Mouse (Mus musculus) G1E (cell line): Measurements from ENCODE around the gene Ndn.

Experiments used
- CTCF ChIP-seq: IDR thresholded peaks from 2 replicates; pipeline ENCODE4 v1.5.1; 2012; ENCODE audit warnings: low read depth, low read length, inconsistent platforms, mixed read lengths
- GATA1 ChIP-seq: IDR thresholded peaks from 2 replicates; pipeline ENCODE4 v1.6.1; 2012; ENCODE audit warnings: borderline replicate concordance, low read length, inconsistent platforms, mixed read lengths
- GATA2 ChIP-seq: IDR thresholded peaks from 2 replicates; pipeline ENCODE4 v1.6.1; 2012; ENCODE audit warnings: low read depth, low read length, inconsistent platforms, borderline replicate concordance
- POLR2AphosphoS5 ChIP-seq: IDR thresholded peaks from 2 replicates; pipeline ENCODE4 v1.6.1; 2012; ENCODE audit warnings: low read depth, low read length, inconsistent platforms; ENCODE audit not compliant: insufficient replicate concordance
- TAL1 ChIP-seq: conservative IDR thresholded peaks from 2 replicates; pipeline ENCODE4 v1.6.1; 2012; ENCODE audit warnings: low read depth, low read length, inconsistent platforms, mixed read lengths

DNA sequence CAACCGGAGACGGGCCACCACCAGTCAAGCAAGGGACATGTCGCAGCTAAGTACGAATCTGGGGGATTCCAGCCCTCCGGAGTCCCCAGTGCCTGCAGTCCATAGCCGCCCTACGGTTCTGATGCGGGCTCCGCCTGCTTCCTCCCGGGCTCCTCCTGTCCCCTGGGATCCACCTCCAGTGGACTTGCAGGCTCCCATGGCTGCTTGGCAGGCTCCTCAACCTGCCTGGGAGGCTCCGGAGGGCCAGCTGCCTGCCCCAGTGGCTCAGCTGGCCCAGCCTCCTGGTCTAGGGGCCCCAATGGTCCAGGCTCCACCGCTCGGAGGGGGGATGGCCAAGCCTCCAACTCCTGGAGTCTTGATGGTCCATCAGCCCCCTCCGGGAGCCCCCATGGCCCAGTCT is 30.9 kb downstream of the Ndn start:
- TF ChIP-seq CTCF = no peak
- TF ChIP-seq POLR2AphosphoS5 = no peak
- TF ChIP-seq GATA1 = no peak
- no peak for TF ChIP-seq TAL1
- no peak for TF ChIP-seq GATA2
